Mouse (Mus musculus) spleen, postnatal 36 days (tissue): Measurements from ENCODE around the gene Soga1.

ENCODE experiments used
- DNase-seq, 2 experiments: peaks; one replicate each; pipeline ENCODE4 v3.0.0; 2022; ENCODE audit warnings: low spot score in 2 of 2, mixed read lengths in 1 of 2

Gene Soga1

DNA sequence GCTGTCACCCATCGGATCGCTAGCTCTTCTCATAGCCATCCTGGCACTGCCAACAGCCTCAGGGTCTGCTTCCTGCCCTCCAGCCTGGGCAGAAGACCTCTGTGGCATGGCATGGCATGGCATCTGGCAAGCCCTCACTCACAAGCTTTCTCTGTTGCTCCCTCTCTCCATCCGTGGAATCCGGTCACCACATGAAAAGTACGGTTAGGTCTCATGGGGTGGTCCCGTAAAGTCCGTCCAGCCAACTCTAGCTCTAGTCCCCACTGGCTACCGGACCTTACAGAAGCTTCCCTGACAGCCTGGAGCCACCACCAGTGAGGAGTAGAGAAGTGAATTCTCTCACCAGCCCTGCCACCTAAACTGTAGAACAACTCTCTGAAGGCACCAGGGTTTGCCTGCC, 2.3 kb upstream of the Soga1 start:
- no peak for DNase-seq

GRCm38 (mm10) chr2:157079701-157080180, 687 bp upstream of the Soga1 start:
- no peak for DNase-seq

DNA sequence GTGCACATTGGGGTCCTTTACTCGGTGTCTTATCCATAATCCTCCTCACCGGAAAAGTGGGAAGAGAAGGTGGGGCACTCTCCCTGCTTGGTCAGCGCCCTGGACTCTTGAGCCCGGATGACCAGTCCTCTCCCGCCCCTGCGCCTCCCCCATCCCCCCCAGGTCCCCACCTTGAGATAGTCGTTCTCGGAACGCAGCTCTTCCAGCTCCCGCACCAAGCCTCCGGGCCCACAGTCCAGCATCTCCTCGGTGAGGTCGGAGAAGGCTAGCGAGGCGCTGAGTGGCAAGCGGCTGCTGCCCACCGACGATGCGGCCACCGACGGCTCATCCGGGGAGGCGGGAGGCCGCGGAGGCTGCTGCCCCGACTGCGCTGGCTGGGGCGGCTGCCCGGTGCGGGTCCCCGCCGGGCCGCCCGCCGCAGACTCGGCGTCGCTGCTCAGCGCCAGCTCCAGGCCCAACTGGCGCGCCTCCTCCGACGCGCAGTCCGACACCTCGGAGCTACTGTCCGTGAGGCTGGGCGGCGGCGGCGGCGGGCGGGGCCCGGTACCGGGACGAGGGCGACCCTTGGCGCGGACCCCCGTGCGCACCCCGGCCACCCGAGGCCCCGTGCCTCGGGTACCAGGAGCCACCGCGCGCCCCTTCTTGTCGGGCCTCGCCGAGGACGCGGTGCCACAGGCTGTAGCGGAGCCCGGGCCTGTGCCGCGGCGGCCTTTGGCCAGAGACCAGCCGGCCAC, 828 bp downstream of the Soga1 start:
- DNase-seq: no peak

GRCm38 (mm10) chr2:157077641-157078058, 1.4 kb downstream of the Soga1 start:
- DNase-seq: peak; percentile 50 to 56

DNA sequence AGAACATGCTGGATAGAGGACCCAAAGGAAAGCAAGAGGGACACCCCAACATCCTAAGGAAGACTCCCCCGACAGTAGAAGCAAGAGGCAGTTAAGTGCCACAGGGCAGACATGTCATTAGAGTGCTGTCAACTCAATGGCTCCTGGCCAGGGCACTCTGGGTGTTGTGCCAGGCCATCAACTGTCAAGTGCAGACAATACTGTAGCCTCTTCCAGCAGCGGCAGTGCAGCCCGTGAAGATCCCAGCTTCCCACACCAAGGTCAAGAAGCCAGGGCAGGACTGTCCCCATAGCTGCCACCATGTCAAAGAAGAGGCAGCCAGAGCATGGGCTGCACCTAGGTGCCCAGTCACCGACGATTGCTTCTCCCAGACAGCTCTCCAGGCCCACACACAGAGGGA, 1.9 kb downstream of the Soga1 start:
- no peak for DNase-seq

DNA sequence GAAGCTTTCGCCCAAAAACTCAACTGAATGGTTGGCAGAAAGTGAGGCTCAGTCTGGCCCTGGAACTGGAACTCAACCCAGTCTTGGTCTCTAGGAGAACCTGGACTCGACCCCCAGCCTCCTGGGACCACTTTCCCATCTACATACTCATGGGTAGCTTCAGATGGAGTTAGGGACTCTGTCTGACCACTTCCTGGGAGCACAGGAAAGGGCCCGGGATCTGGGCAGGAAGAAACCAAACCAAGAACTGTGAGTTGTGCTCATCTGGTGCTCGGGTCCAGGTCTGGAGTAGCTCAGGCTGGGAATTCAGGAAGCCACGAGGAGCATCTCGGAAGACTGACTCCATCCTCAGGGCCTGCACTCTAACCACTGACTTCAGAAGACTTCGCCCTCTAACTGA, 2.5 kb downstream of the Soga1 start:
- no peak for DNase-seq

DNA sequence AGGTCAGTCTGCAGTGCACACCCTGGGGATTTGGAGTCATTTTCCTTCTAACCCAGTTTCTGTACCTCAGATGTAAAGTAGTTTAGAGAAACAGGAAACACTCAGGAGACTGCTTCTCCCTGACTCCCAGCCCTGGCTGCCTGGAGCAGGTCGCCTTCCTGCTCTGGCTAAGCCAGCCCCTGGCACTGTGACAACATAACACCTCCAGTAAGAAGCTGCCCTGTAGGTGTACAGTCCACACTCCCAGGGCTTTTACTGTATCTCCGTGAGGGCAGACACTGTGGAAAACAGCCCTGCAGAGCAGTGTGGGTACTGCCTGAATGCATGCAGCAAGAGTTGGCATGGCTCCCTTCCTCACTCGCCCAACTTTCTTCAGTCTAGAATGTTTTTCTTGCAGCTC, 3.4 kb downstream of the Soga1 start:
- DNase-seq: no peak

- DNase-seq: no peak
Observed at GRCm38 (mm10) chr2:157075226-157075625, 3.8 kb downstream of the Soga1 start.

DNA sequence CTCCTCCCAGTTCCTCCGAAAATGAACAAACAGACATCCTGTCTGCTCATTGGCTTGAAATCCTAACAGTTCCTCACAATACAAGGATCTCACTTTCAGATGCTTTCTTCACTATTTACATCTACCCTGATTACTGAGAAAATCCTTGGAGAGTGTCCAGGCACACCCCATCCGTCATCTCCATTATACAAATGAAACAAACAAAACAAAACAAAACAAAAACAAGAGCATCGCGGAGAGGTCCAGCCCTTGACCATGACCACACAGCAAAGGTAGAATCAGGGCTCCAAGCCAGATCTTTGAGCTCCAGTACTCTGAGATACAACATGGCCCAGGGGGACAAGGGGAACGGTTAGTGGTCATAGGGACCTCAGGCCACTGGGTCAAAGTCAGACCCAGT, 4.3 kb downstream of the Soga1 start:
- DNase-seq: no peak

- DNase-seq: no peak
Observed at GRCm38 (mm10) chr2:157074186-157074724, 4.8 kb downstream of the Soga1 start.

DNA sequence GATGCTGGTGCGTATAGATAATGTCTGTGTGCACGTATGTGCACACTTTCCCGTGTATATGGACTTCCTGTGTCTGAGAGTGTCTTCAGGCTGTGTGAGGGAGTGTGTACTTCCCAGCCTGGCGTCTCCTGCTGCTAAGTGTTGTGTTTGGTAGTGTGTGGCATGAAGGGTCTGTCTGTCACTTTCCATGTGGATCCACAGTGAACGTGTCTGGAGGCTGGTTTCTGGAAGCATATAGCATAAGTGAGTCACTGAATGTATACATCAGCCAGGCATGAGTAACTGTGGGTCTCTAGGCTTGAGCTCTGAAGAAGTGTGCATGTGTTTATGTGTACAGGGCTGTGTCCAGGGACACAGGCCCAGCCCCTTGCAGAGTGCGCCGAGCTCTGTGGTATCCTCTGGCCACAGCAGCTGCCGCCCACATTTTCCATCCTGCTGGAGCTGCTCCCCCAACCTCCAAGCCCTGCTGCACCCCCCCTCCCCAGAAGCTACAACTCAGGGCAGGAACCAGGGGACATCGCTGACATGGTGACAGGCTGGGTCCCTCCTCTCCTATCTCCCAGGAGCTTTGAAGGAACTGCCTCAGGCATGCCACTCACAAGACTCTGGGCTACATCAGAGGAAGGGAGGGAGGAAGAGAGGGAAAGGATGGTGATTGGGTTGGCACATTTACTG, 5.5 kb downstream of the Soga1 start:
- no peak for DNase-seq

GRCm38 (mm10) chr2:157072316-157072990, 6.6 kb downstream of the Soga1 start:
- DNase-seq: no peak

GRCm38 (mm10) chr2:157071556-157071955, 7.5 kb downstream of the Soga1 start:
- peak; percentile 38 to 44 for DNase-seq

- DNase-seq: no peak
Observed at GRCm38 (mm10) chr2:157070365-157070764, 8.7 kb downstream of the Soga1 start.

DNA sequence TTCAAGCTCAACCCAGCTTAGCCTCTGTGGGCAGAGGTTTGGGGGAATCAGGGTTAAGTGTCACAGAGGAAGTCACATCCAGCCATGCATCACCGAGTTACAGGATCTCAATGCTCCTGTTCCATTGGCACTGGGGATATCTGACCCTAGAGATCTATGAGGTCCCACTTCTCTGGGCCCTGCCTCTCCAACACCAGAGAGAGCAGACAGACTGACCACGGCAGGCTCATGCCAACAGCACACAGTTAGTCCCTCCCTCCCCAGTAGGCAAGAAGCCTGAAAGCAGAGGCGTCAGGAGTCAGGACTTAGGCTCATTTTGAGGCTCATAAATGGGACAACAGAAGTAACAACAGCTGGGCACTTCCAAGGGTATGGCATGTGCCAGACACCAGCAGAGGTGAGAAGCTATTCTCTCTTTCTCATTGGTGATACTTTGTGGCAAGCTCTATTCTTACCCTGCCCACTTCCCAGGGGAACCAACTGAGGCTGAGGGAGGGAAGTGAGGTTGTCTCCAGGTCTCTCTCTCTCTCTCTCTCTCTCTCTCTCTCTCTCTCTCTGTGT, 9.2 kb downstream of the Soga1 start:
- DNase-seq: no peak

GRCm38 (mm10) chr2:157069355-157069735, 9.7 kb downstream of the Soga1 start:
- DNase-seq: no peak

- no peak for DNase-seq
Observed at GRCm38 (mm10) chr2:157068701-157069354, 10.2 kb downstream of the Soga1 start.

DNA sequence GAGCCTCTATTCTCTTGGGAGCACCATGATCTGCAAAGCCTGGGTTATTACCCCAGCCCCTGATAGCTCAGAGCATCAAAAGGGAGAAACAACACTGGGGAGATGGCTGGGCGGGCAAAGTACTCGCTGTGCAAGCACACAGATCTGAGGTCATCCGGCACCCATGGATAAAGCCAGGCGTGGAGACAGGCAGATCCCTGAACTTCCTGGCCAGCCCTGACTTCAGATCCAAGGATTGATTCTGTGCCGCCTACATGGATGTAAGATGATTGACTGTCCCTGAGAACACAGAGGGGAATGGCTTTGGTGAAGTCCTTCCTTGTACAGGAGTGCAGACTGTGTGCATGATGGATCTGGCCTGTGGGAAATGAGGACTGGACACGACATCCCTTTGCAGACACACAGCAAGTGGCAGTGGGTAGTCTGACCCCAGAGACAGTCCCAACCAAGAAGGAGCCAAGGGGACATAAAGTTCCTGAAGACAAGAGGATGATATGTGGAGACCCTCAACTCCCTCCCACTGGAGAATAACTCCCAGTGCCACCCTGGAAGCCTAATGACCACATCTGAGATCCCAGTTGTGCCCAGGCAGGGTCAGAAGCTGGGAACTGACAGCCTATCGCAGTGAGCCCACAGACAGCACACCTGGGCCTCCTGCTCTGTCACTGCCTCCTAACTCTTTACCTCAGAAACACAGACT, 12.2 kb downstream of the Soga1 start:
- no peak for DNase-seq

DNA sequence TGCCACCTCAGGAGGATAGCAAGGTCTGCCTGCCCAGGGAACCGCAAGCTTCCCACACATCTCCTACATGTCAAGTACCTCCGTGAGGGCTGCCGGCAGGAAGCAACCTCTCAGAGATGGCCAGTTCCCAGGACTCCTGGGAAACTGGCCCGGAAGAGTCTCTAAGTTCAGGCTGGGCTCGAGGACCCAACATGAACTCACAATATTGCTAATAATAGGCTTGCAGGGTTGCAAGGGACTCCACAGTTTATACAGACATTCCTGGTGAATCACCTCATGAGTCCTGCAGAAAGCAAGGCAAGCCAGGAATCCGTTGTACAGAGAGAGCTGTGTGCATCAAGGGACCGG, 13.2 kb downstream of the Soga1 start:
- DNase-seq: no peak

DNA sequence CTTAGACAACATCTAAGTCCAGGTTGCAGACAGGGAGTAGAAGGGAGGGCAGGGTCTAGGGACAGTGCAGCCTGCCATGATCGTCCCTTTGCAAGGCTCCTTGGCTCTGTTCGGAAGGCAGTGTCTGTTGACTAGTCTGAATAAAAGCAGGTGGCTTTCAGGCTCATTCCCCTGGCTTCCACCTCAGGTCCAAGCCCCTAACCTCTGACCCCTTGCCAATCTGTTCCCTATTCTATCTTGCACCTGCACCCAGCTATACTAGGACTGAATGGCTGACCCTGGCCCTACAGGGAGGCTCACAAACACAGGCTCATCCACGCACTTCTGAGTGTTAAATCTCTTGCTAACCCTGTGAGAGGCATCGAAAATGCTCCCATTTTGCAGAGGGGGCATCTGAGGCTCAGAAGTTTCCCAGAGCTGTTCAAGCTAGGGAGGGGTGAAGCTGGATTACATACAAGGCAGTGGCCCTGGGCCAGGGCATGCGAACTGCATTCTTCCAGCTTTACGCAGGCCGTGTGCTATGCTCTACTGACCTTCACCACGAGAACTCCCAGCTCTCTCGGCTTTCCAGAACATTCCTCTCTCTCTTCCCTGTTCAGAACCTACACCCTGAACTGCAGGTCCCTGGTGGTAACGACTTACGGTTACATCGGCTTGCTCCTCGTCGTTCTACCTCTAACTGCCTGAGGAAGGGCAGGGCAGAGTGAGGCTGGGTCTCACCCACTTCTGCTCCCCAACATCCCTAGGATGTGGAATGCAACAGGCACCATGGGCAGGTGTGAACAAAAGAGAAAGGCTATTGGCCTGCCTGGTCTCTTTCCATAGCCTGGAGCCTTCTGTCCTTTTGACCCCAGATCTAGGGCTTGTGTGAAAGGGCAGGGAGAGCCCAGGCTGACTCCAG, 13.8 kb downstream of the Soga1 start:
- no peak for DNase-seq
